Mouse (Mus musculus) kidney, embryonic 16.5 days (tissue): ENCODE measurements around the gene Zfp651. TPM values are rescaled to one million over a fixed set of nuclear protein-coding genes. Genes with fewer than 3 reads are reported as not detected.

ENCODE experiments used
- ATAC-seq: fragments of 200-750 bp; cut with Nextera tagmentation; 2 replicates; pipeline ENCODE4 v1.8.0; 2017; ENCODE audit warnings: moderate TSS enrichment; ENCODE audit not compliant: low FRiP score, low TSS enrichment
- H3K27ac ChIP-seq: fragments of 300-500 bp; sonication (generic); 2 replicates; pipeline ENCODE4 v1.5.1; 2014; ENCODE audit warnings: low read length
- H3K27me3 ChIP-seq: fragments of 300-500 bp; sonication (generic); 2 replicates; pipeline ENCODE4 v1.6.1; 2014; ENCODE audit warnings: low read length, control low read depth, mixed read lengths; ENCODE audit not compliant: insufficient read depth
- H3K36me3 ChIP-seq: fragments of 300-500 bp; sonication (generic); 2 replicates; pipeline ENCODE4 v1.6.1; 2014; ENCODE audit warnings: low read length, control low read depth, mixed read lengths; ENCODE audit not compliant: insufficient read depth
- H3K4me1 ChIP-seq: fragments of 300-500 bp; sonication (generic); 2 replicates; pipeline ENCODE4 v1.6.1; 2014; ENCODE audit warnings: low read length, control low read depth, mixed read lengths; ENCODE audit not compliant: insufficient read depth
- H3K4me2 ChIP-seq: fragments of 300-500 bp; sonication (generic); replicated peaks from 2 replicates; pipeline ENCODE4 v1.6.1; 2014; ENCODE audit warnings: low read depth, low read length
- H3K4me3 ChIP-seq: fragments of 300-500 bp; sonication (generic); 2 replicates; pipeline ENCODE4 v1.5.1; 2014; ENCODE audit warnings: mild to moderate bottlenecking, low read length
- H3K9ac ChIP-seq: fragments of 300-500 bp; sonication (generic); replicated peaks from 2 replicates; pipeline ENCODE4 v1.6.1; 2014; ENCODE audit warnings: low read length
- H3K9me3 ChIP-seq: fragments of 300-500 bp; sonication (generic); 2 replicates; pipeline ENCODE4 v1.6.1; 2016; ENCODE audit warnings: low read length, control low read depth
- WGBS: fragments of 180-500 bp; shearing (Covaris S2); extraction: QIAGEN DNeasy Blood & Tissue Kit; methylation state at CpG from one replicate; pipeline ENCODE4 v1.1.7; 2014; 5-methylcytosine and 5-hydroxymethylcytosine counted together
- polyA plus RNA-seq: library from polyadenylated mRNA; unstranded; fragments of >200 nt; fragmentation: Nextera tagmentation; extraction: Ambion mirVana; gene quantifications from 2 replicates; pipeline ENCODE4 v1.2.1, GENCODE M21; 2015

The Zfp651 gene
- polyA plus RNA-seq, 1 experiment from 2014 or later = 9.5 TPM

GRCm38 (mm10) chr9:121784801-121785200, 25.7 kb downstream of the Zfp651 start:
- no peaks in the 10 kb centered on the region for H3K9me3 ChIP-seq
- no peak overlapping the region for H3K27ac ChIP-seq
- H3K27me3 ChIP-seq = no peaks in the 10 kb centered on the region
- no peaks in the 10 kb centered on the region for H3K4me1 ChIP-seq
- no peak overlapping the region for H3K9ac ChIP-seq
- no peaks in the 10 kb centered on the region for H3K36me3 ChIP-seq
- WGBS = 87% methylated on average over 12 of the region's 12 CpGs
- no peak for ATAC-seq
- H3K4me2 ChIP-seq = no peak overlapping the region
- no peak overlapping the region for H3K4me3 ChIP-seq

- no peak overlapping the region for H3K9ac ChIP-seq
- H3K4me2 ChIP-seq = no peak overlapping the region
- no peak for ATAC-seq
- H3K4me1 ChIP-seq = no peaks in the 10 kb centered on the region
- no peaks in the 10 kb centered on the region for H3K36me3 ChIP-seq
- no peaks in the 10 kb centered on the region for H3K9me3 ChIP-seq
- 83% methylated on average over 8 of the region's 8 CpGs for WGBS
- no peak overlapping the region for H3K4me3 ChIP-seq
- no peaks in the 10 kb centered on the region for H3K27me3 ChIP-seq
- no peak overlapping the region for H3K27ac ChIP-seq
These were observed 26.1 kb downstream of the Zfp651 start for GRCm38 (mm10) chr9:121785261-121785660.

- H3K27me3 ChIP-seq = no peaks in the 10 kb centered on the region
- ATAC-seq = no peak
- H3K27ac ChIP-seq = no peak overlapping the region
- H3K9me3 ChIP-seq = no peaks in the 10 kb centered on the region
- no peaks in the 10 kb centered on the region for H3K36me3 ChIP-seq
- no peaks in the 10 kb centered on the region for H3K4me1 ChIP-seq
- no peak overlapping the region for H3K9ac ChIP-seq
- no peak overlapping the region for H3K4me3 ChIP-seq
- WGBS = 68% methylated on average over 2 of the region's 2 CpGs
- H3K4me2 ChIP-seq = no peak overlapping the region
These were observed 27.2 kb downstream of the Zfp651 start for GRCm38 (mm10) chr9:121786359-121786758.

GRCm38 (mm10) chr9:121791206-121791605, 32.1 kb downstream of the Zfp651 start:
- ATAC-seq = peak; percentile 79
- Histone ChIP-seq H3K27ac (no peak overlapping the region), H3K9me3 (no peaks in the 10 kb centered on the region), H3K4me2 (no peak overlapping the region), H3K27me3 (no peaks in the 10 kb centered on the region), H3K36me3 (no peaks in the 10 kb centered on the region), H3K9ac (no peak overlapping the region), H3K4me1 (peaks cover 7% of the 10 kb centered on the region; the same call in 1 of the 2 replicates), H3K4me3 (no peak overlapping the region)
- 11% methylated on average over 5 of the region's 5 CpGs for WGBS

GRCm38 (mm10) chr9:121791757-121792521, 32.8 kb downstream of the Zfp651 start, which contains the start of gene Hhatl:
Gene Hhatl (minus strand): TSS chr9:121792507.
- Histone ChIP-seq H3K27ac (no peak within 1 kb of the TSS), H3K4me3 (no peak within 1 kb of the TSS), H3K4me2 (no peak within 1 kb of the TSS), H3K9ac (no peak within 1 kb of the TSS), H3K27me3 (no peaks in the 10 kb centered on the region), H3K4me1 (peaks cover 7% of the 10 kb centered on the region; the same call in 1 of the 2 replicates), H3K9me3 (no peaks in the 10 kb centered on the region), H3K36me3 (no peaks in the 10 kb centered on the region)
- 31% methylated on average over 21 of the region's 24 CpGs for WGBS
- ATAC-seq = peak; percentile 66

GRCm38 (mm10) chr9:121794972-121795539, 35.9 kb downstream of the Zfp651 start:
- Histone ChIP-seq H3K27me3 (no peaks in the 10 kb centered on the region), H3K9me3 (no peaks in the 10 kb centered on the region), H3K4me3 (no peak overlapping the region), H3K27ac (no peak overlapping the region), H3K9ac (no peak overlapping the region), H3K4me2 (no peak overlapping the region), H3K36me3 (no peaks in the 10 kb centered on the region), H3K4me1 (peaks cover 7% of the 10 kb centered on the region; the same call in 1 of the 2 replicates)
- WGBS = 54% methylated on average over 1 of the region's 1 CpGs
- ATAC-seq = no peak

GRCm38 (mm10) chr9:121797722-121798121, 38.6 kb downstream of the Zfp651 start:
- WGBS = 9% methylated on average over 12 of the region's 12 CpGs
- H3K36me3 ChIP-seq = no peaks in the 10 kb centered on the region
- no peaks in the 10 kb centered on the region for H3K4me1 ChIP-seq
- H3K4me2 ChIP-seq = 0 out of 2 replicates have a peak overlapping the region, but pooled peaks have one; percentile 23
- H3K9me3 ChIP-seq = no peaks in the 10 kb centered on the region
- H3K27ac ChIP-seq = no peak overlapping the region
- no peak overlapping the region for H3K4me3 ChIP-seq
- ATAC-seq = peak; percentile 59; the same call in 1 of the 2 replicates
- H3K9ac ChIP-seq = no peak overlapping the region
- H3K27me3 ChIP-seq = no peaks in the 10 kb centered on the region

- Histone ChIP-seq H3K36me3 (no peaks in the 10 kb centered on the region), H3K27ac (no peak overlapping the region), H3K9me3 (no peaks in the 10 kb centered on the region), H3K27me3 (no peaks in the 10 kb centered on the region), H3K9ac (no peak overlapping the region), H3K4me1 (no peaks in the 10 kb centered on the region), H3K4me3 (no peak overlapping the region), H3K4me2 (no peak overlapping the region)
- no peak for ATAC-seq
- WGBS = 54% methylated on average over 6 of the region's 6 CpGs
These were observed 39.9 kb downstream of the Zfp651 start for GRCm38 (mm10) chr9:121798887-121799520.

- 52% methylated on average over 7 of the region's 7 CpGs for WGBS
- Histone ChIP-seq H3K27me3 (no peaks in the 10 kb centered on the region), H3K27ac (no peak overlapping the region), H3K4me1 (no peaks in the 10 kb centered on the region), H3K4me2 (no peak overlapping the region), H3K36me3 (no peaks in the 10 kb centered on the region), H3K9ac (no peak overlapping the region), H3K9me3 (no peaks in the 10 kb centered on the region), H3K4me3 (no peak overlapping the region)
- ATAC-seq = no peak
These were observed 43.6 kb downstream of the Zfp651 start for GRCm38 (mm10) chr9:121802747-121803146.

GRCm38 (mm10) chr9:121807546-121807945, 48.4 kb downstream of the Zfp651 start:
- Histone ChIP-seq H3K9me3 (no peaks in the 10 kb centered on the region), H3K9ac (no peak overlapping the region), H3K4me2 (no peak overlapping the region), H3K4me1 (0 out of 2 replicates have a peak, but pooled peaks cover 3% of the 10 kb centered on the region), H3K4me3 (no peak overlapping the region), H3K36me3 (no peaks in the 10 kb centered on the region), H3K27ac (no peak overlapping the region), H3K27me3 (no peaks in the 10 kb centered on the region)
- 74% methylated on average over 1 of the region's 1 CpGs for WGBS
- ATAC-seq = no peak
